Mouse (Mus musculus): Measurements from ENCODE around the gene Lmo4.
A peak's percentile ranks its signal among the peaks of the same experiment; 100 is the strongest.

Lmo4 gene

GRCm38 (mm10) chr3:144204413-144205311 lies at the start of gene Lmo4:
Gene Lmo4, minus strand, starts transcription at chr3:144205220.
- no peak for DNase-seq (ENCODE audit: low read depth, low spot score)

GRCm38 (mm10) chr3:144254281-144254680 lies 49.3 kb upstream of the Lmo4 start:
- DNase-seq (ENCODE audit: low read depth, low spot score) = no peak

- DNase-seq (ENCODE audit: low read depth, low spot score) = no peak
These were observed 48.0 kb upstream of the Lmo4 start for GRCm38 (mm10) chr3:144253018-144253417.

DNA sequence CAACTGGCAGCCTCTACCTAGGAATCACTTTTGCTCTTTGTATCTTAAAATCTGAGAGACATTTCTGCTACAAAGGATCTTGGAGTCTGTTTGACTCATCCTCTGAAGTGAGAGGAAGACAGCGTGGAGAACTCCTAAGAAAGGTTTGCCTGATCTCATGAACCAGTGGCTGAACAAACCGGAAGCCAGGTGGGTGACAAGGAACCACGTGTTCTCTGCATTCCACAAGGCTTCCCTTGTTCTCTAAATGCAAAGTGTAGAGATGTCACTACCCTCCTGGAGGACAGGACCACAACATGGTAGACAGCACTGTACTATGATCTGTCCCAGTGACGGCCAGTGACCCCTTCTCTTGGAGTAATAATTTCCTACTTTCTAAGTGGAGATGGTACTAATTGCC lies 47.1 kb upstream of the Lmo4 start:
- DNase-seq (ENCODE audit: low read depth, low spot score) = no peak

- DNase-seq (ENCODE audit: low read depth, low spot score) = peak; percentile 42
These were observed 37.1 kb upstream of the Lmo4 start for GRCm38 (mm10) chr3:144242025-144242673.

- no peak for DNase-seq (ENCODE audit: low read depth, low spot score)
These were observed 36.1 kb upstream of the Lmo4 start for GRCm38 (mm10) chr3:144241161-144241560.

DNA sequence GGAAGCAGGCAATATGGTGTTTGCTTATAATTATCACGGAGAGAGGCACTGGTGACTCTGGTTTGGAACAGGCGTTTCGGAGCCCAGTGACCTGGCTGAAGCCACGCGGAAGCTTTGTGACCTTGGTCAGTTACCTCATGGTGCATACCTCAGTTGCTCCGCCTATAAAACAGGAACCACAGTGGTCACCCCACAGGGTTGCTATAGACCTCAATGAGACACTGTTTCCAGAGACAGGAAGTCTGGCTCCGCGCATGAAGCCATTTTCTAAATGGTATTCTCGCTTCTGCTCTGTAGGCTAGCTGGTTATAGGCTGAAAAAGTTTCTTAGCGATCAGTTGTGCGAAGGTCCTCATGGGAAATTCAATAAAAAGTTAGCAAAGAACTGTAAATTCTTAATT lies 33.5 kb upstream of the Lmo4 start:
- DNase-seq (ENCODE audit: low read depth, low spot score) = no peak

GRCm38 (mm10) chr3:144232347-144233008 lies 27.5 kb upstream of the Lmo4 start:
- DNase-seq (ENCODE audit: low read depth, low spot score) = no peak

DNA sequence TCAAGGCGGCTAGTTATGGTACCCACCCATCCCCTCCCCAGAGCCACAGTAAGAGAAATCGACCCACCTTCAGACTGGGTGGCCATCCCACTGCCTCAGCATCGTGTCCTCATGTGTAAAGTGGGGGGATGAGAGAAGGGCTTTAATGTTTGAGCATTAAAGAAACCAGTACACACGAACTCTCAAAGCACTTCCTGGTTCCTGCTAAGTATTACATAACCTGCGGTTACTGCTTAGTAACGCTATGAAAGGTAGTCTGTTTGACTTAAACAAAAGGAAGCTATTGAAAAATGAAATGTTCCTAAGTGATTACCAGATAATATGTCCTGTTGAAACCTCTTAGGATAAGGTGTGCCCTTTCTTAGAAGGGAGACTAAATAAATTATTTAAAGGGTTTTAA lies 26.9 kb upstream of the Lmo4 start:
- DNase-seq (ENCODE audit: low read depth, low spot score) = no peak

DNA sequence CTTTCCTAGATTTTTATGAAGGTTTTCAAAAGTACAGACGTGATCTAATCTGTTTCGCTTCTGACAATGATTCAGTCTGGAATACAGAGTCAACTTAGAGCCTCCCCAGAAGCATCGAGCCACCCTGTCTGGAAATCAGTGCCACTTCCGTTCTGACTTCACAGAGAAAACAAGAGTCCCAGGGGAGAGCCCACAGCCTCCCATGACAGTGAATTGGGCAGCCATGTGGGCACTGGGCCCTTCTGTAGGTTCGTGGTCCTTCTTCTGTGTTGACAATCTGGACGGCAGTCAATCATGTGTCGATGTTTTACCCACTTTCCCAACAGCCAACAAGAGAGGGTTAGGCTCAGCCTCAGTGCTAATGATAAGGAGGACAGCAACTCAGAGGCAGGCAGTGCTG lies 26.4 kb upstream of the Lmo4 start:
- no peak for DNase-seq (ENCODE audit: low read depth, low spot score)

DNA sequence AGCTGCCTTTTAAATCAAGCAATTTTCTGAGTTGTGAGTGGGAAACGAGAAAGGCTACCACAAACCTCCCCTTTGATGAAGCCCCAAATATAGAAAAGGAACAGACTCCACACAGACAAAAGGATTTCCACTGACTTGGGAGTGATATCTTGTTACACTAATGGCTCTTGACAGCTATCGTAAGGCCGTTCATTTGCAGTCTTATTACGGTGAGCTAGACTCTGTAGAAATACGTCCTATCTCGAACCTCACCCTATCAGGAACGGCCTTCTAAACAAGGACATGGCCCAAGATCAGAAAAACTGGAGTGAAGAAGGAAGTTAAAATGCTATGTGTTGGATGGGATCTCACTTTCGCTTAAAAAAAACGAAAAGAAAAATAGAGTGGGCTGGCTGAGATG lies 25.0 kb upstream of the Lmo4 start:
- DNase-seq (ENCODE audit: low read depth, low spot score) = no peak

DNA sequence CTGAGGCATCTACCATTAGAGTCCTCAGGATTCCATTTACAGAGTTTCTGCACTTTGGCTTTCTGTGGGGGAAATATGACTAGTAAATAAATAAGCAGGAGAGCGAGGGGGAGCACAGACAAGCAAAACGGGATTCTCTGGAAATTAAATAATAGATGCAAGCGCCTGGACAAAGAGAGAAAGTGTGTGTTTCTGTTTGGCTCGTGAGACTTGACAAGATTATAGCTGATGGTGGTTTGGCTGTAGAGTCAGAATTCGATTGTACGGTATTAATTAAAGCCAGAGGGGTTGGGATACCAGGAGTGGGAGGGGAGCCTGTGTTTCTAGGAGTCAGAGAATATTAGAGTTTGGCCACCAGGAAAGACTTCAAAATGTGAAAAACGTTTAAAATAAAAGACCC lies 24.3 kb upstream of the Lmo4 start:
- DNase-seq (ENCODE audit: low read depth, low spot score) = no peak

DNA sequence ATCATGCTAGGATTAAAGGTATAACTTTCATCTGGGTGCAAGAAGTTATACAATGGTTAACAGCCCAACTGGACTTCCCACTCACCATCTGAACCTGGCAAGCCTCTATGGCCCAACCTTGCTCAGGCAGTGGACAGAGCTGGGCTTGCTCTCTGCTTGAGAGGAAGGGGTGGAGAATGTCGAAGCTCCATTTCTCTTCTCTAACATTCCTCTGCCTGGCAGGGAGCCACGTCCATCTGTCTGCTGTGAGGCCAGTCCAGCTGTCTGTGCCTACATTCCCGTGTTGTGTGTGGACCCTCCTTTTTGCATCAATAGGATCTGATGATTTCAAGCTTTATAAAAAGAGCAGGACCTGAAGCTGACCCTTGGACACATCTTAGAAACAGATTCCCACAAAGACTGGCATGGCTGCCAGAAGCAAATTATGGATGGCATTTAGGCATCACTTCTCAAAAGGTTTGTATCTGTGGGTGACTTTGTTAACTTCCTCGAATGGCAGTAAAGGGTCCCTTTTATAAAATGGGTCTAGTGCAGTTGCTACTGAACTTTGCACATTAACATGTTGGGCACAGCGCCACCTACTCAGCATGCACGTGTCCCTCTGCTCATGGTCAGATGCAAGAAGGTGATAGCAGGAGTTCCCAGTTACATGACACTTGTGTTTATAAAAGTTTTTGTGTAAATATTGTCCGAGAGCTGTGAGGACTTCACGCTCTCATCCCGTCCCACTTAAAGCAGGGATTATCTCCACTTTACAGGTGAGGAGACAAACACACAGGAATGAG lies 20.6 kb upstream of the Lmo4 start:
- no peak for DNase-seq (ENCODE audit: low read depth, low spot score)

GRCm38 (mm10) chr3:144224594-144224993 lies 19.6 kb upstream of the Lmo4 start:
- no peak for DNase-seq (ENCODE audit: low read depth, low spot score)

GRCm38 (mm10) chr3:144223377-144224105 lies 18.5 kb upstream of the Lmo4 start:
- DNase-seq (ENCODE audit: low read depth, low spot score) = no peak

DNA sequence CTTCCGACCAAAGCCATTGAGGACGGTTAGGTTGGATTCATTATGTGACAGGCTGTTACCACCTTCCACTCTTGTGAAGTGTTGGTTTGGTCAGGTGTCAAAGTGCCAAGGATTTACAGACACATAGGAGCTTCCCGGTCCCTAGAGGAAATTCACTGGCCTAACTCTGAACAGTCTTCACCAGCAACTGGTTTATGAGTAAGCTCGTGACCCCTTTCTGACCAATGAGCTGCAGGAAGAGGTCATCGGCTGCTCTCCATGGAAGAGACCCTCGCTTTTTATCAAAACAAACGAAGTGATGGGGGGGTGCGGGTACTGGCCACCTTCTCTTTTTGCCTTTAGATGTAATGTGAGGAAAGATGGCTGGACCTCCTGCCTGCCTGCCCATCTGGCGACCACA lies 17.4 kb upstream of the Lmo4 start:
- no peak for DNase-seq (ENCODE audit: low read depth, low spot score)

GRCm38 (mm10) chr3:144207498-144207897 lies 2.5 kb upstream of the Lmo4 start:
- DNase-seq (ENCODE audit: low read depth, low spot score) = no peak

GRCm38 (mm10) chr3:144206942-144207341 lies 1.9 kb upstream of the Lmo4 start:
- DNase-seq (ENCODE audit: low read depth, low spot score) = no peak

DNA sequence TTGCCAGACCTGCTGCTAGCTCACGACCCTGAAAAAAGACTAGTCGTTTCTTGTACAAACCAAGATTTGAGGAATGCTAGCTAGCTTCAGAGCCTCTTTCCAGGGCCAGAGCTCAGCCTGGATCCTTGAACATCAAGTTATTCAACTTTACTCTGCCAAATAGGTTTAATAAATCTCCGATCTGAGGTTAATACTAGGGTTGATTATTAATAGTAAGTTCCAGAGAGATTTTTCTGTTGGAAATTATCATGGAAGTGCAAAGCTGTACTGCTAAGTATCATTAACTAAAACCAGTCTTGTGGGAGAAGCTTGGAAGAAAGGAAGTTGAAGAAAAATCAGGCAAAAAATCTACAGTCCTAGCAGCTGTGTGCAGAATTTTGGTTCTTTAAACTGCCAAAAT lies 1.2 kb upstream of the Lmo4 start:
- no peak for DNase-seq (ENCODE audit: low read depth, low spot score)

DNA sequence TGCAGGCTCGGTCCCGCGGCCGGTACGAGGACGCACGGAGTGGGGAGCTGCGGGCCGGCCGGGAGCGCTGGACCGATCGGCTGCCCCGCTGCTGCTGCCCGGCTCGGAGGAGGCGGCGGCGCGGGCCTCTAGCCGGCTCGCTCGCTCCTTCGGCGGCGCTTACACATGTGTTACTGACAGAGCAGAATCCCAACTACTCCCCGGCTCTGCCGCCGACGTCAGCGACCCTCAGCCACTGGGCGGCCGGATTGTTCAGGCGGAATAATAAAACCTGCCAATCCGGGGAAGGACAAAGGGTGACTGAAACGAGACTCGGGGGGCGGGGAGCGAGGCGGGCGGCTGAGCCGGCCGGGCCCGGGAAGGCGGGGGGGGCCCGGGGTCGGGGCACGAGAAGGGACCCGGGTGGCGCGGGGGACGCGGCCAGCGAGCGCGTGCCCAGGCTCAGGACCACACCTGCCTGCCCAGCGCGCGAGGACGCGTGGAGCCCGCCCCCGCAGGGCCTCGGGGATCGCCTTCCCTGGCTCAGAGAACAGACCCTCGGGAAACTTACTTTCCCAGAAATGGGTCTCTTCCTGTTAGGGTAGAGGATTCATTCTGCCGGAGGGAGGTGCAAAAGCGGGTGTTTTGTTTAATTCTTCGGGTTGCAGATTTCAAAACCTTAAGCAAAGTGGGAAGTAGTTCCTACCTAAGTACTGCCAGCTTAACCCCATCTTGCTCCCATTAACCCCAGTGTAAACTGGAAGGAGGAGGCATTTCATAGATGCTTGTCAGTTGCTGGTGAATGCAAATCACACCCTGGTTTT lies 532 bp upstream of the Lmo4 start:
- no peak for DNase-seq (ENCODE audit: low read depth, low spot score)

All from WW6 (cell line).